Mouse (Mus musculus): ENCODE measurements at regions not wholly inside any gene's neighbourhood (a gene's known extent, or its start where the extent isn't known, plus 50 kb on each side); places are given as distances from the start of the nearest gene placed in this dataset.

- H3K9me3 ChIP-seq (ENCODE audit: low read depth, low read length): no peaks in the 10 kb centered on the region
- TF ChIP-seq CTCF (IDR thresholded peaks at IDR 0.05; ENCODE audit: low read depth): no peak
- no peaks in the 10 kb centered on the region for H3K4me1 ChIP-seq (ENCODE audit: insufficient read depth)
- 56% methylated on average over 3 of the region's 3 CpGs for WGBS
- no peak overlapping the region for H3K4me3 ChIP-seq (ENCODE audit: low read depth, low read length)
- no peaks in the 10 kb centered on the region for H3K27me3 ChIP-seq (ENCODE audit: insufficient read depth, low read length)
- DNase-seq (no peak), ATAC-seq (ENCODE audit: insufficient read depth) (no peak)
- no peak overlapping the region for H3K9ac ChIP-seq
- no peak overlapping the region for H3K4me2 ChIP-seq
- no peaks in the 10 kb centered on the region for H3K36me3 ChIP-seq (ENCODE audit: insufficient read depth)
- no peak overlapping the region for H3K27ac ChIP-seq (ENCODE audit: low read depth)
These were observed 687.0 kb upstream of the Vrk2 start for GRCm38 (mm10) chr11:27280791-27281190.

GRCm38 (mm10) chr11:27264253-27264652, 670.5 kb upstream of the Vrk2 start:
- Histone ChIP-seq H3K4me1 (ENCODE audit: insufficient read depth) (no peaks in the 10 kb centered on the region), H3K9ac (no peak overlapping the region), H3K27me3 (ENCODE audit: insufficient read depth, low read length) (no peaks in the 10 kb centered on the region), H3K36me3 (ENCODE audit: insufficient read depth) (no peaks in the 10 kb centered on the region), H3K4me2 (no peak overlapping the region), H3K9me3 (ENCODE audit: low read depth, low read length) (no peaks in the 10 kb centered on the region), H3K4me3 (ENCODE audit: low read depth, low read length) (no peak overlapping the region), H3K27ac (ENCODE audit: low read depth) (no peak overlapping the region)
- peak; percentile 62 for TF ChIP-seq CTCF (IDR thresholded peaks at IDR 0.05; ENCODE audit: low read depth)
- no peak for ATAC-seq (ENCODE audit: insufficient read depth)
- WGBS: 3% methylated on average over 1 of the region's 1 CpGs
- peak; percentile 73 for DNase-seq

GRCm38 (mm10) chr11:27258521-27258920, 664.7 kb upstream of the Vrk2 start:
- Histone ChIP-seq H3K9me3 (ENCODE audit: low read depth, low read length) (no peaks in the 10 kb centered on the region), H3K4me2 (no peak overlapping the region), H3K27me3 (ENCODE audit: insufficient read depth, low read length) (no peaks in the 10 kb centered on the region), H3K9ac (no peak overlapping the region), H3K4me1 (ENCODE audit: insufficient read depth) (no peaks in the 10 kb centered on the region), H3K4me3 (ENCODE audit: low read depth, low read length) (no peak overlapping the region), H3K36me3 (ENCODE audit: insufficient read depth) (no peaks in the 10 kb centered on the region), H3K27ac (ENCODE audit: low read depth) (no peak overlapping the region)
- DNase-seq: no peak
- WGBS: 94% methylated on average over 1 of the region's 1 CpGs
- no peak for TF ChIP-seq CTCF (IDR thresholded peaks at IDR 0.05; ENCODE audit: low read depth)
- ATAC-seq (ENCODE audit: insufficient read depth): no peak

GRCm38 (mm10) chr11:27235884-27236283, 642.1 kb upstream of the Vrk2 start:
- 91% methylated on average over 1 of the region's 1 CpGs for WGBS
- Histone ChIP-seq H3K27ac (ENCODE audit: low read depth) (no peak overlapping the region), H3K4me1 (ENCODE audit: insufficient read depth) (no peaks in the 10 kb centered on the region), H3K4me3 (ENCODE audit: low read depth, low read length) (no peak overlapping the region), H3K27me3 (ENCODE audit: insufficient read depth, low read length) (no peaks in the 10 kb centered on the region), H3K9ac (no peak overlapping the region), H3K4me2 (no peak overlapping the region), H3K36me3 (ENCODE audit: insufficient read depth) (no peaks in the 10 kb centered on the region), H3K9me3 (ENCODE audit: low read depth, low read length) (no peaks in the 10 kb centered on the region)
- TF ChIP-seq CTCF (IDR thresholded peaks at IDR 0.05; ENCODE audit: low read depth): no peak
- ATAC-seq (ENCODE audit: insufficient read depth) (no peak), DNase-seq (no peak)

- H3K27ac ChIP-seq (ENCODE audit: low read depth): no peak overlapping the region
- no peak for TF ChIP-seq CTCF (IDR thresholded peaks at IDR 0.05; ENCODE audit: low read depth)
- H3K27me3 ChIP-seq (ENCODE audit: insufficient read depth, low read length): no peaks in the 10 kb centered on the region
- H3K4me1 ChIP-seq (ENCODE audit: insufficient read depth): no peaks in the 10 kb centered on the region
- no peak overlapping the region for H3K4me2 ChIP-seq
- no peak for ATAC-seq (ENCODE audit: insufficient read depth)
- no peak overlapping the region for H3K9ac ChIP-seq
- H3K36me3 ChIP-seq (ENCODE audit: insufficient read depth): no peaks in the 10 kb centered on the region
- DNase-seq: no peak
- H3K4me3 ChIP-seq (ENCODE audit: low read depth, low read length): no peak overlapping the region
- H3K9me3 ChIP-seq (ENCODE audit: low read depth, low read length): no peaks in the 10 kb centered on the region
These were observed 632.7 kb upstream of the Vrk2 start for GRCm38 (mm10) chr11:27226454-27226853.

- no peak overlapping the region for H3K4me3 ChIP-seq (ENCODE audit: low read depth, low read length)
- no peak for ATAC-seq (ENCODE audit: insufficient read depth)
- H3K27ac ChIP-seq (ENCODE audit: low read depth): no peak overlapping the region
- DNase-seq: no peak
- 72% methylated on average over 3 of the region's 3 CpGs for WGBS
- H3K27me3 ChIP-seq (ENCODE audit: insufficient read depth, low read length): no peaks in the 10 kb centered on the region
- H3K4me1 ChIP-seq (ENCODE audit: insufficient read depth): no peaks in the 10 kb centered on the region
- no peak overlapping the region for H3K4me2 ChIP-seq
- no peaks in the 10 kb centered on the region for H3K36me3 ChIP-seq (ENCODE audit: insufficient read depth)
- no peaks in the 10 kb centered on the region for H3K9me3 ChIP-seq (ENCODE audit: low read depth, low read length)
- H3K9ac ChIP-seq: no peak overlapping the region
- TF ChIP-seq CTCF (IDR thresholded peaks at IDR 0.05; ENCODE audit: low read depth): no peak
These were observed 628.6 kb upstream of the Vrk2 start for GRCm38 (mm10) chr11:27222436-27222835.

- WGBS: 73% methylated on average over 1 of the region's 1 CpGs
- no peak for ATAC-seq (ENCODE audit: insufficient read depth)
- no peaks in the 10 kb centered on the region for H3K27me3 ChIP-seq (ENCODE audit: insufficient read depth, low read length)
- H3K36me3 ChIP-seq (ENCODE audit: insufficient read depth): no peaks in the 10 kb centered on the region
- H3K4me2 ChIP-seq: no peak overlapping the region
- no peaks in the 10 kb centered on the region for H3K4me1 ChIP-seq (ENCODE audit: insufficient read depth)
- TF ChIP-seq CTCF (IDR thresholded peaks at IDR 0.05; ENCODE audit: low read depth): no peak
- H3K27ac ChIP-seq (ENCODE audit: low read depth): no peak overlapping the region
- H3K9ac ChIP-seq: no peak overlapping the region
- H3K9me3 ChIP-seq (ENCODE audit: low read depth, low read length): no peaks in the 10 kb centered on the region
- DNase-seq: no peak
- no peak overlapping the region for H3K4me3 ChIP-seq (ENCODE audit: low read depth, low read length)
These were observed 628.2 kb upstream of the Vrk2 start for GRCm38 (mm10) chr11:27221956-27222355.
